Mouse (Mus musculus) megakaryocyte, embryonic 14.5 days (primary cell): ENCODE results near the gene Tlr5. TPM values are rescaled to one million over a fixed set of nuclear protein-coding genes. Genes with fewer than 3 reads are reported as not detected.

Experiments
- H3K27me3 ChIP-seq: replicated peaks from 2 replicates; pipeline ENCODE3; 2012; ENCODE audit warnings: inconsistent platforms
- H3K36me3 ChIP-seq: replicated peaks from 2 replicates; pipeline ENCODE3; 2012; ENCODE audit warnings: low read length, inconsistent platforms, mixed read lengths
- H3K4me1 ChIP-seq: 2 replicates; pipeline ENCODE4 v1.6.1; 2012; ENCODE audit warnings: inconsistent platforms
- H3K4me3 ChIP-seq: replicated peaks from 2 replicates; pipeline ENCODE3; 2012; ENCODE audit warnings: moderate library complexity, mild to moderate bottlenecking, inconsistent platforms
- H3K9me3 ChIP-seq: 2 replicates; pipeline ENCODE4 v1.6.1; 2012; ENCODE audit warnings: inconsistent platforms
- FLI1 ChIP-seq: IDR thresholded peaks from 2 replicates; pipeline ENCODE4 v1.6.1; 2012; ENCODE audit warnings: low read length, inconsistent platforms, mixed read lengths
- GATA1 ChIP-seq: IDR thresholded peaks from 3 replicates; pipeline ENCODE4 v1.6.1; 2012; ENCODE audit warnings: mixed read lengths, low read length, inconsistent platforms, borderline replicate concordance
- polyA plus RNA-seq: library from polyadenylated mRNA; stranded (reverse); fragments of >175 nt; gene quantifications from 2 replicates; pipeline ENCODE4 v1.2.3, GENCODE M21; 2012; ENCODE audit warnings: low replicate concordance; ENCODE audit not compliant: insufficient read depth

Gene Tlr5
- polyA plus RNA-seq, 1 experiment, result not detected

DNA sequence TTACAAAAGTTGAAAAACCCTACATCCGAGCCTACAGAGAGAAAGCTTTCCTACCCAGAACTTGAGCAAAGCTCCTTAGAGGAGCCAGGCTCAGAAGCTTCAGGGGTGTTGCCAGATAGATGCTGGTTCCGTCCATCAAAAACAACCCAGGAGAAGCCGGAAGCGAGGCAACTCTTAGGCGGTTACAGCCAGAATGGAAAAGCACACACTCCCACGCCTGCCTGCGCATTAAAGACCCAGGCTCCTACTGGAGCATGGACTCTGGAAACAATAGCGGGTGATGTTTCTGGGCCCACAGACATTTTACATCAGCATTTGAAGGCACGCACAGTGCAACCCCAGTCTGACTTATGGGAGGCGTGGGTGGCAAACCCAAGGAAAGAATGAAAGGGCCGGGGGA lies 32.2 kb downstream of the Tlr5 start:
- Histone ChIP-seq H3K4me3 (no peak overlapping the region), H3K27me3 (peaks cover 45% of the 10 kb centered on the region), H3K4me1 (peaks cover 26% of the 10 kb centered on the region), H3K36me3 (no peaks in the 10 kb centered on the region), H3K9me3 (no peaks in the 10 kb centered on the region)
- TF ChIP-seq GATA1 (no peak), FLI1 (no peak)

DNA sequence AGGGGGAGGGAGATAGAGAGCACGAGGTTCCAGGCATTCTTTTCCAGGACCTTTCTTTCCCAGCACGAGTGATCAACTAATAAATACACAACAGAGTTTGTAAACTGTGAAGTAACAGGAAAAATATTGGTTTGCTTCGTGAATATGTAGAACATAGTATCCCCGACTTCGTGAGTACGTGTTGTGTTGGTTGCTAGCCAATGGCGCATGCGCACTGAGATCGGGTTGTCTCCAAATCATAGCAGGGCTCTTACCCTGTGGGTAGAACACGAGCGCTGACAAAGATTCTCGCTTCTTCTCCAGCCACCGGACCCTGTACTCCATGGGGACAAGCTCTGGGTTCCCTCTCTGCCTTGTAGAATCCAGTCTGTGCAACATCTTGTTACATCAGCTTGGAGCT lies 33.2 kb downstream of the Tlr5 start:
- Histone ChIP-seq H3K4me1 (peaks cover 21% of the 10 kb centered on the region), H3K9me3 (no peaks in the 10 kb centered on the region), H3K4me3 (no peak overlapping the region), H3K36me3 (no peaks in the 10 kb centered on the region), H3K27me3 (peaks cover 38% of the 10 kb centered on the region)
- TF ChIP-seq GATA1, result no peak
- no peak for TF ChIP-seq FLI1

DNA sequence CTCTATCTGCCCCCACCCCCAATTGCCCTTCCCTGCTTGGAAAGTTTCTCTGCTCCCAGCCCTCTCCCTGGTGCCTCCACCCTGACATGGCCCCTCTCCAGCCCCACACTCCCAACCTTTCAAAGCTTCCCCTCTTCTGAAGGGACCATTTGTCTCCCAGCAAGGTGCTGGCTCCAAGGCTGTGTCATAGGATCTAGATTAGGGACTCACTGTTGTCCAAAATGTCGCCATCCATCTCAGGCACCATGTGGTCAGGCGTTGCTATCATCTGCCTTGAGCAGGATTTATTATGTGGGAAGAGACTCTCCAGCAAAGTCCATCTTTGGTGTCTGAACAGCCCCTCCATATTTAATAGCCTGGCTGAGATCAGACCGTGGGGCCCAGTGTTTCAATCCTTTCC lies 34.1 kb downstream of the Tlr5 start:
- H3K4me1 ChIP-seq, result peaks cover 13% of the 10 kb centered on the region
- no peaks in the 10 kb centered on the region for H3K36me3 ChIP-seq
- H3K9me3 ChIP-seq, result no peaks in the 10 kb centered on the region
- peaks cover 31% of the 10 kb centered on the region for H3K27me3 ChIP-seq
- no peak for TF ChIP-seq FLI1
- no peak for TF ChIP-seq GATA1
- H3K4me3 ChIP-seq, result no peak overlapping the region

DNA sequence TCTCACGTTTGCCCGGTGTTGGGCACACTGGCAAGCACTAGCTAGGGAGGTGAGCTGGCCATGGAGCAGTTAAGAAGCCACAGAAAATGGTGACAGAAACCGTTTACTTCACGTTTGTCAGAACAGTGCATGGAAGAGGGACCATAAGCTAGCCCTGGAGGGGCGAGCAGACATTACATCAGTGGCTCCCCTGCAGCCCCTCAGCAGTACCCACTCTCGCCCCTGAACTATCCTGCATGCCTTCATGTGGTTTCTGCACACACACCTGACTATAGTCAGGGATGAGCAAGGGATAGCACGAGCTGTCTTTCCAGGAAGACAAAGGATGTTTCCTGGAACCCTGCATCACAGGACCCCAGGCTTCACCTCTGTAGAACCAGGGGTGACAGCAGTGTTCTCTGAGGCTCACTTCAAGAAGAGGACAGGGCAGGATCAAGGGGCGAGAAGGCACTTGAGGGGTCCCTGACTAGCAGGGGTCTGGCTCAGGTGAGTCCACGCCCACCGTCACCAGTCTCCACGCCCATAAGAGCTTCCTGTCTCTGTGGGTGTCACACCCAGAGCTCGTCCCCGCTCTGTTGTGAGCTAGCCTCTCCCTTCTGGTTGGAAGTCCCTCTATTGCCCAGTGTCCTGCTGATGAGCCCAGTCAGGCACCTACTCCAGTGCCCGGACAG lies 35.6 kb downstream of the Tlr5 start:
- Histone ChIP-seq H3K9me3 (no peaks in the 10 kb centered on the region), H3K36me3 (no peaks in the 10 kb centered on the region), H3K27me3 (peaks cover 22% of the 10 kb centered on the region), H3K4me1 (peaks cover 10% of the 10 kb centered on the region), H3K4me3 (no peak overlapping the region)
- TF ChIP-seq FLI1 (no peak), GATA1 (no peak)

DNA sequence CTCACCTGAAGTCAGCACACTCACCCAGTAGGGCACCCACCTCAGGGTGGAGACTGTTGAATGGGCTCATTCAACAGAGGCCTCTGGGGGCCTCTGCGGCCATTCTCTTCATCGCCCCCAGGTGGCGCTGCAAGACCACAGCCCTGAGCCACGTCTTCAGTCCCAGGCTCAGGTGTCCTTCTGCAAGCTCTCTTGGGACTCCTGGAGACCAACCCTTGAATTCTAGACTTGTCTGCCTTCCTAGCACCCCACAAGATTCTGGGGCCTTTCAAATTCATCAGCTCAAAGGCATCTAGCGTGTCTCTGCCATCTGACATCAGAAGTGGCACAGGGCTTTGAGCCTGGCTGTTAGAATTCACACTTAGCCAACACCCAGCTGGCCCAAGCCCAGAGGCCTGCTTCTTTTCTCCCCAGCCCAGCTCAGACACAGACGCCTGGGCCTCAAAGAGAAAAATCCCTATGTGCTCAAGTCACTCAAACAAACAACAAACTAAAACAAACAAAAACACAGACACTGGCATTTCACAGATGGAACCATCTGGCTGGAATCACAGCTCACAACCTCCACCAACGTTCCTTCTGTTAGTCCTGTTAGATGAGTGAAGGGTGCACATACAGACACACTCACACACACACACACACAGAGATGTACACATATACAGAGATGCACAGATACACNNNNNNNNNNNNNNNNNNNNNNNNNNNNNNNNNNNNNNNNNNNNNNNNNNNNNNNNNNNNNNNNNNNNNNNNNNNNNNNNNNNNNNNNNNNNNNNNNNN lies 36.6 kb downstream of the Tlr5 start:
- H3K9me3 ChIP-seq, result no peaks in the 10 kb centered on the region
- H3K4me1 ChIP-seq, result peaks cover 10% of the 10 kb centered on the region
- peaks cover 19% of the 10 kb centered on the region for H3K27me3 ChIP-seq
- H3K36me3 ChIP-seq, result no peaks in the 10 kb centered on the region
- TF ChIP-seq FLI1, result no peak
- TF ChIP-seq GATA1, result no peak
- H3K4me3 ChIP-seq, result no peak overlapping the region

Other genes starting within 250 kb of the Tlr5 start
- not detected in 2 replicates for gene Ccdc185, start 205.6 kb upstream of the Tlr5 start, polyA plus RNA-seq
- 1.00 TPM in 1 of 2 replicates, not detected in the other for gene Susd4, start 190.9 kb upstream of the Tlr5 start, polyA plus RNA-seq